9 mouse cellular contexts compared by ENCODE assay signal in the genomic region with DNA sequence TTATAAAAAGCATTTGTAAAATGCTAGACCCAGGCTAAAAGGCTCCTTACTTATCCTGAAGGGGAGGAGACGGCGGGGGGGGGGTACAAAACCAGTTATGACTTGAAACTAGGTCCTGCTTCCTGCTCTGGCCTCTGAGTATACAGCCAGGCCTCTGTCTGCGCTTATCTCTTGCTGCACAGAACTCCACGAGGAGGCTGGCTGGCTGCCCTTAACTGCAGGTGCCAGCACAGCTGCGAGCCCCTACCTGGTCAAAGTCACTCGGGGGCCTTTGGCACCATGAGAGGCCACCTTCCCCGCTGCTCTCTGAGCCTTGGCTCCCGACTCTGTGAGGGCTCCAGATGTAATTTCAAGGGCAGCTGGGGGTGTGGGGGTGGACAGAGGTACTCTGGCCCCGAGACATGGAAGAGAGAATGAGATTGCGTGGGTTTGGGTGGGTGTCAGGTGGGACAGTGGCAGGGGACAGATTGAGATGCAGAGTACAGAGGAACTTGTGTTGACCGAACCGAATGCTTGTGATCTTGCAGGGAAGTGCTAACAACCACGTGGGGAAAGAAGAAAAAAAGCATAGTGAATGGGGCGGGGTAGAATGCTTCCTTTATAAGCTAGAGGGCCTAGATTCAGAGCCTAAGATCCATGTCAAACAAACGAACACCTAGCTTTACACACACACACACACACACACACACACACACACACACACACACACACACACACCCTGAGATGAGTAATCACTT. TPM values are rescaled to one million over a fixed set of nuclear protein-coding genes. Genes with fewer than 3 reads are reported as not detected.
A peak's percentile ranks its signal among the peaks of the same experiment; 100 is the strongest.
DNase-seq lines count a peak whose midpoint lies in the region; ATAC-seq lines count a peak whose summit lies in the region.
"Had no signal": no experiment of that assay in that cellular context is flagged by ENCODE, and none has a peak within 500 bp of the region (broad histone marks: within the 10 kb centered on the region; RNA-seq: fewer than 3 reads in every experiment).

No protein-coding gene starts in this region.

- H3K27me3 ChIP-seq in kidney, embryonic 16.5 days (ENCODE audit: insufficient read depth, low read length), result no peaks in the 10 kb centered on the region
- H3K27me3 ChIP-seq in stomach, embryonic 14.5 days (ENCODE audit: control insufficient read depth, insufficient read depth, low read length), result no peaks in the 10 kb centered on the region

- no peak overlapping the region for H3K4me2 ChIP-seq in kidney, embryonic 16.5 days (replicated peaks; ENCODE audit: low read depth, low read length)
- no peak overlapping the region for H3K4me2 ChIP-seq in stomach, embryonic 14.5 days (replicated peaks; ENCODE audit: low read depth, low read length)

- no peak overlapping the region for H3K4me3 ChIP-seq in kidney, embryonic 16.5 days (ENCODE audit: low read length)
- no peak overlapping the region for H3K4me3 ChIP-seq in stomach, embryonic 14.5 days (ENCODE audit: low read depth, low read length)

- 0 out of 2 replicates have a peak, but pooled peaks cover 9% of the 10 kb centered on the region for H3K4me1 ChIP-seq in kidney, embryonic 16.5 days (ENCODE audit: insufficient read depth, low read length)
- H3K4me1 ChIP-seq in stomach, embryonic 14.5 days (ENCODE audit: control insufficient read depth, insufficient read depth, low read length), result no peaks in the 10 kb centered on the region

- peaks cover 5% of the 10 kb centered on the region for H3K36me3 ChIP-seq in kidney, embryonic 16.5 days (ENCODE audit: insufficient read depth, low read length)
- H3K36me3 ChIP-seq in stomach, embryonic 14.5 days (ENCODE audit: control insufficient read depth, insufficient read depth, low read length), result no peaks in the 10 kb centered on the region; the same call in 1 of the 2 replicates

- H3K9me3 ChIP-seq in kidney, embryonic 16.5 days (ENCODE audit: low read length), result no peaks in the 10 kb centered on the region
- H3K9me3 ChIP-seq in stomach, embryonic 14.5 days (ENCODE audit: control insufficient read depth, low read depth, low read length), result no peaks in the 10 kb centered on the region

- no peak overlapping the region for H3K9ac ChIP-seq in kidney, embryonic 16.5 days (replicated peaks; ENCODE audit: low read length)
- H3K9ac ChIP-seq in stomach, embryonic 14.5 days (replicated peaks; ENCODE audit: low read depth, low read length), result no peak overlapping the region

- 56% methylated on average over 15 of the region's 15 CpGs for WGBS in kidney, embryonic 16.5 days
- 56% methylated on average over 15 of the region's 15 CpGs for WGBS in stomach, embryonic 14.5 days

- H3K27ac ChIP-seq in kidney, embryonic 16.5 days (ENCODE audit: low read length), result peak overlapping the region; percentile 53; the same call in 1 of the 2 replicates
- peak overlapping the region; percentile 58 for H3K27ac ChIP-seq in stomach, embryonic 14.5 days (ENCODE audit: low read length)

- no peak for DNase-seq in kidney, adult 18-20 months
- peak; percentile 56 for DNase-seq in heart, adult 8-10 months (ENCODE audit: low spot score)
- DNase-seq in liver (peak; percentile 87), adipocyte (ENCODE audit: low spot score) (no peak)
- no peak for DNase-seq in cerebellum, postnatal 4 days (ENCODE audit: low spot score in 2 of 2)
- DNase-seq in retina, embryonic 14.5 days (ENCODE audit: low spot score), result no peak
- DNase-seq: cerebellum, adult 8-10 months had no signal

- ATAC-seq in kidney, embryonic 16.5 days (ENCODE audit: low FRiP score, low TSS enrichment), result peak; percentile 13; the same call in 1 of the 2 replicates
- ATAC-seq in stomach, embryonic 14.5 days (ENCODE audit: insufficient number of reproducible peaks, insufficient read depth, low FRiP score, low read depth), result peak; percentile 79

RNA-seq across cellular contexts. Expression of a gene that starts 24.0 kb away (rescaled TPM):
- 35.8 and 36.4 TPM in 2 replicates for polyA plus RNA-seq in kidney, embryonic 16.5 days (2015; fragmentation: Nextera tagmentation; extraction: Ambion mirVana)
- 100 to 1,000 TPM; 110 to 141 (median 120) TPM for total RNA-seq in heart, adult 8-10 months (2022)
- polyA plus RNA-seq in stomach, embryonic 14.5 days (2014; fragmentation: Nextera tagmentation; extraction: Ambion mirVana), result 21.3 and 25.0 TPM in 2 replicates

Comparison
In these comparisons a context has a peak if more than half of its experiments do, and no peak if none do; other contexts are left out.
1. DNase-seq: peak in heart, adult 8-10 months (single experiment) and liver (single experiment); none in kidney, adult 18-20 months (single experiment), cerebellum, postnatal 4 days (0 of 2), adipocyte (single experiment) and retina, embryonic 14.5 days (single experiment).